Mouse (Mus musculus): ENCODE measurements around the gene Fbxw11. TPM values are rescaled to one million over a fixed set of nuclear protein-coding genes. Genes with fewer than 3 reads are reported as not detected.

Gene Fbxw11
- 19.2 and 23.9 TPM in 2 replicates for polyA plus RNA-seq (2015; fragmentation: Nextera tagmentation; extraction: Ambion mirVana)

DNA sequence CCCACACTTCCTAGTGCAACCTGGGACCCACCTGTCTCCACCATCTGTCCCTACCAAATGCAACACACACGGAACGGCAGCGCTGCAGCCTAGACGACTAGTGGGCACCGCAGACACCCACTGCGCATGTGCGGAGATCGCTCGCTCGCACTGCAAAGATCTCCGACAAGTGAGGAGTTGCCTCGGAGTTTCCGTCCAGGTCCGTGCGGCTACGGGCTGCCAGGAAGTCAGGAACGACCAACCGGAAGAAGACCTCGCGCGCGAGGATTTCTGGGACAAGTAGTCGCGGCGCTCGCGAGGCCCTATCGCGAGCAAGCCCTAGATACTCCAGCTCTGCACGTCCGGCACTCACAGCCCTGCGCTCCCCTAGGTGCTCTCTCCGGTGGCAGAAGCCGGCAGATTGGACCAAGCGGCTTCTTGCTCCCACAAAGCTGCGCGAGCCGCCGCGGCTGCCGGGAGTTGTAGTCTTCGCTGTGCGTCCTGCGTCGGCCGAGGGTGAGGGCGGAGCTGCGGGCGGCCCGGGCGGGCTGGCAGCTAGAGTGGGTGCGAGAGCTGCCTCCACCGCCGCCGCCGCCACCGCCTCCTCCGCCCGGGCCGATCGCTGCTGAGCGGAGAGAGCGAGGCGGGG, at the start of gene Fbxw11:
TSS of gene Fbxw11 (plus strand) at position 476 of the 628 bp plus-strand sequence.
- peak within 1 kb of the TSS; percentile 99 for H3K9ac ChIP-seq
- peaks cover 53% of the 10 kb centered on the region for H3K4me1 ChIP-seq (replicated peaks)
- H3K4me3 ChIP-seq (replicated peaks) = peak within 1 kb of the TSS; percentile 98
- DNase-seq (peak; percentile 94), ATAC-seq (ENCODE audit: low read depth) (peak; percentile 92)
- H3K27ac ChIP-seq = peak within 1 kb of the TSS; percentile 97
- WGBS (ENCODE audit: insufficient replicate concordance) = 0% methylated on average over 62 of the region's 64 CpGs
- no peaks in the 10 kb centered on the region for H3K9me3 ChIP-seq (replicated peaks)
- H3K36me3 ChIP-seq = no peaks in the 10 kb centered on the region
- peak within 1 kb of the TSS; percentile 93 for H3K4me2 ChIP-seq
- no peaks in the 10 kb centered on the region for H3K27me3 ChIP-seq

- Histone ChIP-seq H3K27ac (no peak overlapping the region), H3K36me3 (peaks cover 27% of the 10 kb centered on the region), H3K4me1 (replicated peaks) (no peaks in the 10 kb centered on the region), H3K9ac (no peak overlapping the region), H3K27me3 (no peaks in the 10 kb centered on the region), H3K4me2 (no peak overlapping the region), H3K4me3 (replicated peaks) (no peak overlapping the region), H3K9me3 (replicated peaks) (no peaks in the 10 kb centered on the region)
- 68% methylated on average over 7 of the region's 7 CpGs for WGBS (ENCODE audit: insufficient replicate concordance)
- DNase-seq = no peak
- ATAC-seq (ENCODE audit: low read depth) = no peak
These were observed 49.4 kb upstream of the Fbxw11 start for GRCm38 (mm10) chr11:32593081-32593480.

DNA sequence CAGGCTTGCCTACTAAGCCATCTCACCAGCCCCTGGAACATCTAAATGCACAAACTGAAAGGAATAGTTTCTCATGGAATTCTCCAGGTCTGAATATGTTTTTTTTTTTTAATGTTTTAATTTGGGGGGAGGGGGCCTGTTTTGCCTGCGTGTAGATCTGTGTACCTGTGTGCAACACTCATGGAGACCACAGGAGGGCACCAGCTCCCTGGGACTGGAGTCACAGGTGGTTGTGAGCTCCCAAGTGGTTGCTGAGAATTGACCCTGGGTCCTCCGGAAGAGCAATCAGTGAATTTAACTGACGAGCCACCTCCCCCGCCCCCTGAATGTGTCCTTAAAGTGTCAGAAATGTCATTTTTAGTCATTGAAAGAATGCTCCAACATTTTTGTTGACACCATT, 48.4 kb upstream of the Fbxw11 start:
- H3K4me3 ChIP-seq (replicated peaks) = no peak overlapping the region
- H3K9ac ChIP-seq = no peak overlapping the region
- WGBS (ENCODE audit: insufficient replicate concordance) = 79% methylated on average over 4 of the region's 4 CpGs
- H3K4me2 ChIP-seq = no peak overlapping the region
- H3K27ac ChIP-seq = no peak overlapping the region
- no peaks in the 10 kb centered on the region for H3K27me3 ChIP-seq
- no peaks in the 10 kb centered on the region for H3K4me1 ChIP-seq (replicated peaks)
- DNase-seq (no peak), ATAC-seq (ENCODE audit: low read depth) (no peak)
- peaks cover 30% of the 10 kb centered on the region for H3K36me3 ChIP-seq
- no peaks in the 10 kb centered on the region for H3K9me3 ChIP-seq (replicated peaks)

DNA sequence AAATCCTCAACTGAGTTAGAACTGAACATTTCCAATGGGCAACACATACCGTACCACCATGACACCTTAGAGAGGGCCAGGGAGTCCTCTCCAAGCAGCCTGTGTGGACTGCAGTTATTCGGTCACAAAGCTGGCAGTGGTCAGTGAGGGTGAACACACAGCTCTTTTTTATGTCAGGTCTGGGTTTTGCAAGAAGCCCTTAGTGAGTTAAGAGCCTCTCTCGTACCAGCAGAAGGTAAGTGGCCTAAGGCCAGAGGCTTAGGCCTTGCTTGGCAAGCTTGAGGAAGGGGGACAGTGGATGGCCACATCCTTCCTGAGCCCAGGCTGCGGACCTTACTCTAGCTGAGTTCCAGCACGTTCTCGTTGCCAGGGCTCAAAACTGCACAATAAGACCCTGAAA, 42.2 kb upstream of the Fbxw11 start:
- H3K36me3 ChIP-seq = peaks cover 15% of the 10 kb centered on the region
- no peak overlapping the region for H3K4me2 ChIP-seq
- H3K27ac ChIP-seq = no peak overlapping the region
- no peaks in the 10 kb centered on the region for H3K9me3 ChIP-seq (replicated peaks)
- no peaks in the 10 kb centered on the region for H3K27me3 ChIP-seq
- ATAC-seq (ENCODE audit: low read depth) (no peak), DNase-seq (no peak)
- peaks cover 10% of the 10 kb centered on the region for H3K4me1 ChIP-seq (replicated peaks)
- no peak overlapping the region for H3K9ac ChIP-seq
- 80% methylated on average over 6 of the region's 6 CpGs for WGBS (ENCODE audit: insufficient replicate concordance)
- H3K4me3 ChIP-seq (replicated peaks) = no peak overlapping the region

DNA sequence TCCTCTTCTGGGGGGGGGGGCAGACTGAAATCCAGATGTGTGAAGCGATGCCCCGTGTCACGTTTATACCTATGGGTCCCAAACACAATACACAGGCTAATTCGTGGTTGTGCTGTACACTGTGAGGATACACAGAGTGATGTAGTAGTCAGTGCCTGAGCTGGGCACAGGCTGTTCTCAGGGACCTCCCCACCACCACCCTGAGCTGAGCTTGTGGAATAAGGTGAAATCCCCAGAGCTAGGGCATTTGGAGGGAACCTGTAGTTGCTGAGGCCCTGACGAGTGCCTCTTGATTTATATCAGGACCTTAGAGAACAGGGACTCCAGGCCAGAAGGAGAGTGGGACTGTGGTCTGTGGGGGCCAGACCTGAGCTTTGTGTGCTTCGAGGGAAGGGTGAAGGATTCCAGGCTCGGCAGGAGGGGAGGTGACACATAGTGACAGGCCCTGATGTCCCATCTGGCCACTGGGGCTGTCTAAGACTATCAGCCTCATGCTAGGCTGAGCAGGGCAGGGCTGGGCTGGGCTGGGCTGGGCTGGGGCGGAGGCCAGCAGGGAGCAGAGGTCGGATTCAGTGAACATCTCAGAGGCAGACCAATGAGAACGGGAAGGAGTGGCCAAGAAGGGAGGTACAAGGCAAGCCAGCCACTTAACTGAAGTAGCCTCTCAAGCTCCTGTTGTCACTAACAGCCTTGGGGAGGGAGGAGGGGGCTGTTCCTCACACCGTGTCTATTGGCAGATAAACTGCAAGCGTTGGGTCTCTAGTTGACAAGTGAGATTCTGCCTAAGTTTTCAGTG, 40.8 kb upstream of the Fbxw11 start:
- Histone ChIP-seq H3K4me1 (replicated peaks) (peaks cover 10% of the 10 kb centered on the region), H3K36me3 (peaks cover 8% of the 10 kb centered on the region), H3K27ac (no peak overlapping the region), H3K4me2 (no peak overlapping the region), H3K4me3 (replicated peaks) (no peak overlapping the region), H3K9me3 (replicated peaks) (no peaks in the 10 kb centered on the region), H3K27me3 (no peaks in the 10 kb centered on the region), H3K9ac (no peak overlapping the region)
- peak; percentile 5 for DNase-seq
- peak; percentile 87 for ATAC-seq (ENCODE audit: low read depth)
- 54% methylated on average over 12 of the region's 12 CpGs for WGBS (ENCODE audit: insufficient replicate concordance)

GRCm38 (mm10) chr11:32604663-32605062, 37.9 kb upstream of the Fbxw11 start:
- H3K27ac ChIP-seq = no peak overlapping the region
- DNase-seq (no peak), ATAC-seq (ENCODE audit: low read depth) (no peak)
- no peaks in the 10 kb centered on the region; the same call in 1 of the 2 replicates for H3K36me3 ChIP-seq
- H3K27me3 ChIP-seq = no peaks in the 10 kb centered on the region
- H3K9me3 ChIP-seq (replicated peaks) = no peaks in the 10 kb centered on the region
- no peak overlapping the region for H3K4me2 ChIP-seq
- peaks cover 10% of the 10 kb centered on the region for H3K4me1 ChIP-seq (replicated peaks)
- WGBS (ENCODE audit: insufficient replicate concordance) = 79% methylated on average over 4 of the region's 4 CpGs
- H3K4me3 ChIP-seq (replicated peaks) = no peak overlapping the region
- H3K9ac ChIP-seq = no peak overlapping the region

GRCm38 (mm10) chr11:32605131-32605860, 37.2 kb upstream of the Fbxw11 start:
- Histone ChIP-seq H3K4me2 (no peak overlapping the region), H3K4me1 (replicated peaks) (peaks cover 10% of the 10 kb centered on the region), H3K9me3 (replicated peaks) (no peaks in the 10 kb centered on the region), H3K4me3 (replicated peaks) (no peak overlapping the region), H3K27me3 (no peaks in the 10 kb centered on the region), H3K36me3 (peaks cover 2% of the 10 kb centered on the region; the same call in 1 of the 2 replicates), H3K27ac (no peak overlapping the region), H3K9ac (no peak overlapping the region)
- WGBS (ENCODE audit: insufficient replicate concordance) = 71% methylated on average over 7 of the region's 7 CpGs
- DNase-seq (no peak), ATAC-seq (ENCODE audit: low read depth) (no peak)

DNA sequence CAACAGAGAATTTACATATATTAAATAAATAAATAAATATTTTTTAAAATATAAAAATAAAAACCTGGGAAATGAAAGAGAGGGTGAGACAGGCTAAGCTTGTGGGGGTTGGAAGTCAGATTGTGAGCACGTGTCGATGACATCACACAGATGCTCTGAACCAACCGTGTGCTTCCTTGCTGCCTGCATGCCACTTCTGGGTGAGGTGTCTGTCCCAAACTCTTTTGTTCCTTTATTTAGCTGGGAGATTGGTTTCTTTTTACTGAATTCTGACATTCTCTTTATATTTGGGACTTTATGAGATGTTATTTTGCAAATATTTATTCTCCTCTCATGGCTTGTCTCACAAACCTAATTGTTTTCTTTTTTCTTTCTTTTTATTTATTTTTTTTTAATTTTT, 36.6 kb upstream of the Fbxw11 start:
- Histone ChIP-seq H3K27me3 (no peaks in the 10 kb centered on the region), H3K4me3 (replicated peaks) (no peak overlapping the region), H3K4me2 (no peak overlapping the region), H3K27ac (no peak overlapping the region), H3K36me3 (peaks cover 9% of the 10 kb centered on the region), H3K4me1 (replicated peaks) (peaks cover 10% of the 10 kb centered on the region), H3K9me3 (replicated peaks) (no peaks in the 10 kb centered on the region), H3K9ac (no peak overlapping the region)
- 82% methylated on average over 3 of the region's 3 CpGs for WGBS (ENCODE audit: insufficient replicate concordance)
- ATAC-seq (ENCODE audit: low read depth) (no peak), DNase-seq (no peak)

DNA sequence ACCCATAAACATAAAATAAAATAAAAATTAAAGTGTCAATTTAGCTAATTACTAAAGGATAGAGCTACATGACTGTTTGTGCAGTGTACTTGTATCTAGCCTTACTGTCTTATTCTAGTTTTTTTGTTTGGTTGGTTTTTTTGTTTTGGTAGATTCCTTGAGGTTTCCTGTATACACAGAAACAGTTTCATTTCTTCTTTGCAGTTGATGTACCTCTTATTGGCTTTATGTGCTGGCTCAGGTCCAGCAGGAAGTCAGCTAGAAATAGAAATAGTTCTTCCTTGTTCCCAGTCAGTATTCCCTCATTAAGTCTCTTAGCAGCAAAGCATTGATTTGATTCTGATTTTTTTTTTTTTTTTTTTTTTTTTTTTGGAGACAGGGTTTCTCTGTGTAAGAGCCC, 35.2 kb upstream of the Fbxw11 start:
- no peaks in the 10 kb centered on the region for H3K4me1 ChIP-seq (replicated peaks)
- H3K27ac ChIP-seq = no peak overlapping the region
- H3K4me3 ChIP-seq (replicated peaks) = no peak overlapping the region
- no peak overlapping the region for H3K9ac ChIP-seq
- no peaks in the 10 kb centered on the region for H3K9me3 ChIP-seq (replicated peaks)
- DNase-seq = no peak
- H3K27me3 ChIP-seq = no peaks in the 10 kb centered on the region
- ATAC-seq (ENCODE audit: low read depth) = no peak
- H3K4me2 ChIP-seq = no peak overlapping the region
- H3K36me3 ChIP-seq = peaks cover 10% of the 10 kb centered on the region

- Histone ChIP-seq H3K27ac (no peak overlapping the region), H3K36me3 (peaks cover 22% of the 10 kb centered on the region), H3K4me2 (no peak overlapping the region), H3K9ac (no peak overlapping the region), H3K4me3 (replicated peaks) (no peak overlapping the region), H3K27me3 (no peaks in the 10 kb centered on the region), H3K4me1 (replicated peaks) (no peaks in the 10 kb centered on the region), H3K9me3 (replicated peaks) (no peaks in the 10 kb centered on the region)
- DNase-seq = no peak
- no peak for ATAC-seq (ENCODE audit: low read depth)
- 85% methylated on average over 6 of the region's 6 CpGs for whole genome bisulfite sequencing (ENCODE audit: insufficient replicate concordance)
These were observed 31.9 kb upstream of the Fbxw11 start for GRCm38 (mm10) chr11:32610616-32611015.

- Histone ChIP-seq H3K4me1 (replicated peaks) (no peaks in the 10 kb centered on the region), H3K36me3 (peaks cover 22% of the 10 kb centered on the region), H3K27ac (no peak overlapping the region), H3K27me3 (no peaks in the 10 kb centered on the region), H3K4me2 (no peak overlapping the region), H3K9me3 (replicated peaks) (no peaks in the 10 kb centered on the region), H3K4me3 (replicated peaks) (no peak overlapping the region), H3K9ac (no peak overlapping the region)
- no peak for ATAC-seq (ENCODE audit: low read depth)
- WGBS (ENCODE audit: insufficient replicate concordance) = 78% methylated on average over 6 of the region's 6 CpGs
- DNase-seq = no peak
These were observed 30.2 kb upstream of the Fbxw11 start for GRCm38 (mm10) chr11:32612304-32612703.

All from liver, embryonic 13.5 days (tissue).